ENCODE assay signal across 9 mouse cellular contexts in the genomic region with DNA sequence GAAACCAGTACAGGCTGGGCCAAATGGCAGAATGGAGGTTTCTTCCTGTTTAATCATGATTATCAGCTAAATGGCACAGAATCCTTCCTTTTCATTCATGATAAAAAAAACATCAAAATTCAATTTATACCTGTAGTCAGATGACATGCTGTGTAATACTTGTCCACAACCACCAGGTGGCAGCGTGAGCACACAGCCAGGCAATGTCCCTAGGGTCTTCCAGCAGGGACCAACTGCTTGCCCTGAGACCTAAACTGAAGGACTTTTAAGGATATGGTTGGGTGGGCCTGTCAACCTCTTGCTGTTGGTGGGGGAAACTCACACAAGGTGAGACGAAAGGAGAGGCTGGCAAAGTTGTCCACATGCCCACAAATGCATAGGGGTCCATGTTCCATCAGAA. TPM values are rescaled to one million over a fixed set of nuclear protein-coding genes. Genes with fewer than 3 reads are reported as not detected.
DNase-seq lines count a peak whose midpoint lies in the region; ATAC-seq and TF ChIP-seq lines count a peak whose summit lies in the region.
"Had no signal": no experiment of that assay in that cellular context is flagged by ENCODE, and none has a peak within 500 bp of the region (broad histone marks: within the 10 kb centered on the region; RNA-seq: fewer than 3 reads in every experiment).

No protein-coding gene starts in this region.

- H3K36me3 ChIP-seq in intestine, postnatal 0 days (ENCODE audit: control insufficient read depth, insufficient read depth): peaks cover 77% of the 10 kb centered on the region
- H3K36me3 ChIP-seq in intestine, embryonic 15.5 days: peaks cover 26% of the 10 kb centered on the region
- H3K36me3 ChIP-seq in midbrain, embryonic 16.5 days (ENCODE audit: control insufficient read depth, insufficient read depth, low read length): peaks cover 7% of the 10 kb centered on the region; the same call in 1 of the 2 replicates

- no peak overlapping the region for H3K4me2 ChIP-seq in intestine, postnatal 0 days (replicated peaks; ENCODE audit: low read depth)
- H3K4me2 ChIP-seq in intestine, embryonic 15.5 days (replicated peaks): no peak overlapping the region
- no peak overlapping the region for H3K4me2 ChIP-seq in midbrain, embryonic 16.5 days (ENCODE audit: low read length)

- no peak for ATAC-seq in intestine, postnatal 0 days
- ATAC-seq in intestine, embryonic 15.5 days: no peak
- 0 out of 2 replicates have a peak, but pooled peaks have one; percentile 22 for ATAC-seq in midbrain, embryonic 16.5 days

- TF ChIP-seq CTCF in intestine, postnatal 0 days (IDR thresholded peaks at IDR 0.05; ENCODE audit: low read depth): peak; percentile 96

- no peaks in the 10 kb centered on the region for H3K9me3 ChIP-seq in intestine, postnatal 0 days (ENCODE audit: control insufficient read depth)
- no peaks in the 10 kb centered on the region for H3K9me3 ChIP-seq in intestine, embryonic 15.5 days
- no peaks in the 10 kb centered on the region for H3K9me3 ChIP-seq in midbrain, embryonic 16.5 days (replicated peaks; ENCODE audit: control insufficient read depth, low read length, poor library complexity, severe bottlenecking)

- no peaks in the 10 kb centered on the region for H3K27me3 ChIP-seq in intestine, postnatal 0 days (replicated peaks; ENCODE audit: control insufficient read depth, insufficient read depth, low read length)
- H3K27me3 ChIP-seq in intestine, embryonic 15.5 days (replicated peaks): no peaks in the 10 kb centered on the region
- H3K27me3 ChIP-seq in midbrain, embryonic 16.5 days (ENCODE audit: control insufficient read depth, insufficient read depth, low read depth, low read length): no peaks in the 10 kb centered on the region

- no peak overlapping the region for H3K27ac ChIP-seq in intestine, postnatal 0 days (ENCODE audit: low read depth, low read length)
- no peak overlapping the region for H3K27ac ChIP-seq in intestine, embryonic 15.5 days
- H3K27ac ChIP-seq in midbrain, embryonic 16.5 days (ENCODE audit: low read length): peak overlapping the region; percentile 50; the same call in 1 of the 2 replicates
- H3K27ac ChIP-seq: macrophage had no signal

- H3K9ac ChIP-seq in intestine, postnatal 0 days (ENCODE audit: low read depth, low read length): no peak overlapping the region
- no peak overlapping the region for H3K9ac ChIP-seq in intestine, embryonic 15.5 days
- no peak overlapping the region for H3K9ac ChIP-seq in midbrain, embryonic 16.5 days (ENCODE audit: low read depth, low read length)

- WGBS in intestine, postnatal 0 days: 5% methylated on average over 2 of the region's 2 CpGs
- 3% methylated on average over 2 of the region's 2 CpGs for WGBS in intestine, embryonic 15.5 days
- WGBS in midbrain, embryonic 16.5 days: 9% methylated on average over 2 of the region's 2 CpGs

- peak; percentile 21 to 39 for DNase-seq in CD8-positive naive resting alpha-beta T cell, adult 2 months (ENCODE audit: low read depth in 2 of 2, low spot score in 2 of 2)
- DNase-seq in adipocyte (ENCODE audit: low spot score): peak; percentile 76
- DNase-seq in gastrocnemius, postnatal 10 days: peak; percentile 62
- peak; percentile 72 to 80 for DNase-seq in kidney, postnatal 4 days
- peak; percentile 81 for DNase-seq in thymus, postnatal 4 days

- no peak overlapping the region for H3K4me3 ChIP-seq in intestine, postnatal 0 days (ENCODE audit: low read depth, low read length)
- H3K4me3 ChIP-seq in intestine, embryonic 15.5 days (replicated peaks): no peak overlapping the region
- no peak overlapping the region for H3K4me3 ChIP-seq in midbrain, embryonic 16.5 days (ENCODE audit: low read depth, low read length)

- no peaks in the 10 kb centered on the region for H3K4me1 ChIP-seq in intestine, postnatal 0 days (replicated peaks; ENCODE audit: control insufficient read depth, insufficient read depth, low read length)
- no peaks in the 10 kb centered on the region for H3K4me1 ChIP-seq in intestine, embryonic 15.5 days (replicated peaks)
- H3K4me1 ChIP-seq in midbrain, embryonic 16.5 days (ENCODE audit: control insufficient read depth, insufficient read depth, low read length): peaks cover 4% of the 10 kb centered on the region; the same call in 1 of the 2 replicates

RNA-seq across cellular contexts. Expression of a gene that starts 12.3 kb away (rescaled TPM):
- 153 TPM in 2 replicates for polyA plus RNA-seq in intestine, postnatal 0 days (2015; fragmentation: Nextera tagmentation; extraction: Ambion mirVana)
- 90.8 and 109 TPM in 2 replicates for polyA plus RNA-seq in intestine, embryonic 15.5 days (2015; fragmentation: Nextera tagmentation; extraction: Ambion mirVana)
- 10 to 100 TPM; 40.9 to 44.2 TPM for total RNA-seq in gastrocnemius, postnatal 10 days (2021)
- 41.4 and 46.8 TPM in 2 replicates for polyA plus RNA-seq in midbrain, embryonic 16.5 days (2015; fragmentation: Nextera tagmentation; extraction: Ambion mirVana)

RNA-seq across cellular contexts. Expression of a gene that starts 12.5 kb away (rescaled TPM):
- polyA plus RNA-seq in intestine, postnatal 0 days (2015; fragmentation: Nextera tagmentation; extraction: Ambion mirVana): 13.5 and 15.1 TPM in 2 replicates
- 15.4 and 17.7 TPM in 2 replicates for polyA plus RNA-seq in intestine, embryonic 15.5 days (2015; fragmentation: Nextera tagmentation; extraction: Ambion mirVana)
- 1 to 10 TPM; 5.2 to 6.3 TPM for total RNA-seq in gastrocnemius, postnatal 10 days (2021)
- polyA plus RNA-seq in midbrain, embryonic 16.5 days (2015; fragmentation: Nextera tagmentation; extraction: Ambion mirVana): 20.7 and 21.3 TPM in 2 replicates

RNA-seq across cellular contexts. Expression of a gene that starts 24.4 kb away (rescaled TPM):
- polyA plus RNA-seq in intestine, postnatal 0 days (2015; fragmentation: Nextera tagmentation; extraction: Ambion mirVana): 4.8 and 5.6 TPM in 2 replicates
- 14.2 and 19.7 TPM in 2 replicates for polyA plus RNA-seq in intestine, embryonic 15.5 days (2015; fragmentation: Nextera tagmentation; extraction: Ambion mirVana)
- total RNA-seq in gastrocnemius, postnatal 10 days (2021): 10 to 100 TPM in 1 of 2 experiments, 1 to 10 TPM in 1; 9.9 to 11.4 TPM
- polyA plus RNA-seq in midbrain, embryonic 16.5 days (2015; fragmentation: Nextera tagmentation; extraction: Ambion mirVana): 29.5 and 30.4 TPM in 2 replicates

RNA-seq across cellular contexts. Expression of a gene that starts 40.1 kb away (rescaled TPM):
- 56.4 and 57.3 TPM in 2 replicates for polyA plus RNA-seq in intestine, postnatal 0 days (2015; fragmentation: Nextera tagmentation; extraction: Ambion mirVana)
- polyA plus RNA-seq in intestine, embryonic 15.5 days (2015; fragmentation: Nextera tagmentation; extraction: Ambion mirVana): 81.8 and 88.2 TPM in 2 replicates
- 10 to 100 TPM; 66.0 to 82.7 TPM for total RNA-seq in gastrocnemius, postnatal 10 days (2021)
- polyA plus RNA-seq in midbrain, embryonic 16.5 days (2015; fragmentation: Nextera tagmentation; extraction: Ambion mirVana): 118 TPM in 2 replicates

Comparison
In these comparisons a context has a peak if more than half of its experiments do, and no peak if none do; other contexts are left out.
1. DNase-seq: peak in every context shown above with its lines; median percentile 81 in thymus, postnatal 4 days; 76 in adipocyte; 76 in kidney, postnatal 4 days; 62 in gastrocnemius, postnatal 10 days; 30 in CD8-positive naive resting alpha-beta T cell, adult 2 months.